Mouse (Mus musculus): ENCODE measurements at regions not wholly inside any gene's neighbourhood (a gene's known extent, or its start where the extent isn't known, plus 50 kb on each side); places are given as distances from the start of the nearest gene placed in this dataset.

- no peak for DNase-seq (ENCODE audit: inconsistent ontology term)
Observed at GRCm38 (mm10) chr19:30289721-30290120, 57.0 kb downstream of the Mbl2 start.

GRCm38 (mm10) chr19:30295263-30295704 lies 62.5 kb downstream of the Mbl2 start:
- peak; percentile 55 for DNase-seq (ENCODE audit: inconsistent ontology term)

GRCm38 (mm10) chr19:30296024-30296423 lies 63.3 kb downstream of the Mbl2 start:
- no peak for DNase-seq (ENCODE audit: inconsistent ontology term)

- peak; percentile 29 for DNase-seq (ENCODE audit: inconsistent ontology term)
Observed at GRCm38 (mm10) chr19:30299536-30299935, 66.8 kb downstream of the Mbl2 start.

- no peak for DNase-seq (ENCODE audit: inconsistent ontology term)
Observed at GRCm38 (mm10) chr19:30302281-30302680, 69.5 kb downstream of the Mbl2 start.

- DNase-seq (ENCODE audit: inconsistent ontology term) = peak; percentile 29
Observed at GRCm38 (mm10) chr19:30306379-30306778, 73.6 kb downstream of the Mbl2 start.

GRCm38 (mm10) chr19:30306919-30307318 lies 74.2 kb downstream of the Mbl2 start:
- no peak for DNase-seq (ENCODE audit: inconsistent ontology term)

- peak; percentile 98 for DNase-seq (ENCODE audit: inconsistent ontology term)
Observed at GRCm38 (mm10) chr19:30317314-30317713, 84.6 kb downstream of the Mbl2 start.

GRCm38 (mm10) chr19:30327693-30328092 lies 95.0 kb downstream of the Mbl2 start:
- DNase-seq (ENCODE audit: inconsistent ontology term) = no peak

- no peak for DNase-seq (ENCODE audit: inconsistent ontology term)
Observed at GRCm38 (mm10) chr19:30328886-30329285, 96.1 kb downstream of the Mbl2 start.

- DNase-seq (ENCODE audit: inconsistent ontology term) = no peak
Observed at GRCm38 (mm10) chr19:30330792-30331191, 98.0 kb downstream of the Mbl2 start.

GRCm38 (mm10) chr19:30331850-30332249 lies 99.1 kb downstream of the Mbl2 start:
- DNase-seq (ENCODE audit: inconsistent ontology term) = no peak

GRCm38 (mm10) chr19:30344401-30344800 lies 111.7 kb downstream of the Mbl2 start:
- no peak for DNase-seq (ENCODE audit: inconsistent ontology term)

- no peak for DNase-seq (ENCODE audit: inconsistent ontology term)
Observed at GRCm38 (mm10) chr19:30348924-30349323, 116.2 kb downstream of the Mbl2 start.

- DNase-seq (ENCODE audit: inconsistent ontology term) = no peak
Observed at GRCm38 (mm10) chr19:30354981-30355380, 122.2 kb downstream of the Mbl2 start.

GRCm38 (mm10) chr19:30358961-30359360 lies 126.2 kb downstream of the Mbl2 start:
- no peak for DNase-seq (ENCODE audit: inconsistent ontology term)

GRCm38 (mm10) chr19:30371901-30372300 lies 139.2 kb downstream of the Mbl2 start:
- no peak for DNase-seq (ENCODE audit: inconsistent ontology term)

GRCm38 (mm10) chr19:30379767-30380166 lies 147.0 kb downstream of the Mbl2 start:
- no peak for DNase-seq (ENCODE audit: inconsistent ontology term)

- DNase-seq (ENCODE audit: inconsistent ontology term) = no peak
Observed at GRCm38 (mm10) chr19:30380515-30381206, 147.9 kb downstream of the Mbl2 start.

- DNase-seq (ENCODE audit: inconsistent ontology term) = no peak
Observed at GRCm38 (mm10) chr19:30393791-30394190, 155.7 kb downstream of the Dkk1 start.

GRCm38 (mm10) chr19:30406943-30407342 lies 142.5 kb downstream of the Dkk1 start:
- no peak for DNase-seq (ENCODE audit: inconsistent ontology term)

- DNase-seq (ENCODE audit: inconsistent ontology term) = peak; percentile 7
Observed at GRCm38 (mm10) chr19:30419556-30420280, 129.7 kb downstream of the Dkk1 start.

- no peak for DNase-seq (ENCODE audit: inconsistent ontology term)
Observed at GRCm38 (mm10) chr19:30425627-30426026, 123.8 kb downstream of the Dkk1 start.
